Mouse (Mus musculus) v-Abl transformed pro-B cells (cell line): ENCODE measurements around the gene Tmed9.
"Not testable (repeated sequence)": the region's sequence is repeated elsewhere in the genome, so short reads cannot be mapped to it uniquely, and the experiment has no call there.

Experiments
- in situ Hi-C, 2 experiments: fragments of 400-800 bp; cut with MboI; formaldehyde crosslinking; loops; one replicate each; pipeline ENCODE4 v1.15.1; 2025; ENCODE audit not compliant: unreplicated experiment in 2 of 2

Tmed9 gene

GRCm38 (mm10) chr13:55567001-55567400 is 6.5 kb upstream of the Tmed9 start:
- in situ Hi-C loops, result no loop called here

- in situ Hi-C loops, result no loop called here
Observed at GRCm38 (mm10) chr13:55567949-55568348, 5.6 kb upstream of the Tmed9 start.

- in situ Hi-C loops, result not testable (repeated sequence)
Observed at GRCm38 (mm10) chr13:55568524-55568923, 5.0 kb upstream of the Tmed9 start.

GRCm38 (mm10) chr13:55569726-55570285 is 3.7 kb upstream of the Tmed9 start:
- in situ Hi-C loops, result no loop called here

- in situ Hi-C loops, result no loop called here
Observed at GRCm38 (mm10) chr13:55570286-55570973, 3.1 kb upstream of the Tmed9 start.

GRCm38 (mm10) chr13:55571027-55571751 is 2.3 kb upstream of the Tmed9 start, which contains the start of gene Fam193b:
Fam193b (minus strand) TSS chr13:55571120.
- in situ Hi-C loops, result no loop called here

GRCm38 (mm10) chr13:55571977-55572376 is 1.6 kb upstream of the Tmed9 start:
- in situ Hi-C loops, result no loop called here

GRCm38 (mm10) chr13:55574321-55574720 is 789 bp downstream of the Tmed9 start:
- in situ Hi-C loops, result no loop called here

GRCm38 (mm10) chr13:55575932-55576331 is 2.4 kb downstream of the Tmed9 start:
- in situ Hi-C loops, result no loop called here

GRCm38 (mm10) chr13:55576872-55577271 is 3.3 kb downstream of the Tmed9 start:
- in situ Hi-C loops, result not testable (repeated sequence)

GRCm38 (mm10) chr13:55578086-55578485 is 4.6 kb downstream of the Tmed9 start:
- in situ Hi-C loops, result no loop called here

- in situ Hi-C loops, result no loop called here
Observed at GRCm38 (mm10) chr13:55591961-55592490, 18.5 kb downstream of the Tmed9 start.

GRCm38 (mm10) chr13:55592512-55593253 is 19.2 kb downstream of the Tmed9 start:
- in situ Hi-C loops, result no loop called here

- in situ Hi-C loops, result no loop called here
Observed at GRCm38 (mm10) chr13:55593254-55593747, 19.8 kb downstream of the Tmed9 start.

- in situ Hi-C loops, result no loop called here
Observed at GRCm38 (mm10) chr13:55595375-55595774, 21.8 kb downstream of the Tmed9 start.

GRCm38 (mm10) chr13:55596802-55597201 is 23.3 kb downstream of the Tmed9 start:
- in situ Hi-C loops, result no loop called here

GRCm38 (mm10) chr13:55599566-55600540 is 26.3 kb downstream of the Tmed9 start, which contains the start of gene B4galt7:
B4galt7 (plus strand) TSS chr13:55599896.
- in situ Hi-C loops, result loop anchor here in 1 of 2 experiments (5.0 kb wide), 1 partner anchor 37 kb away; the partner anchor contains the start of gene Ddx46

- in situ Hi-C loops, result loop anchor here in 1 of 2 experiments (5.0 kb wide), 1 partner anchor 37 kb away; the partner anchor contains the start of gene Ddx46
Observed at GRCm38 (mm10) chr13:55600657-55601056, 27.1 kb downstream of the Tmed9 start.

- in situ Hi-C loops, result loop anchor here in 1 of 2 experiments (5.0 kb wide), 1 partner anchor 36 kb away; the partner anchor contains the start of gene Ddx46
Observed at GRCm38 (mm10) chr13:55601611-55602010, 28.1 kb downstream of the Tmed9 start.
